Mouse (Mus musculus) gonadal fat pad, adult 2 months (tissue): ENCODE results near the gene Crb2. TPM values are rescaled to one million over a fixed set of nuclear protein-coding genes. Genes with fewer than 3 reads are reported as not detected.

Experiments used
- DNase-seq: peaks from one replicate; pipeline ENCODE4 v3.0.0-alpha.2; 2012; ENCODE audit warnings: low read depth
- polyA plus RNA-seq: library from polyadenylated mRNA; depleted of rRNA; stranded (reverse); fragments of >200 nt; gene quantifications from 2 replicates; pipeline ENCODE4 v1.2.3, GENCODE M21; 2012; rRNA removed

Gene Crb2
- polyA plus RNA-seq: 0.84 and 0.92 TPM in 2 replicates

GRCm38 (mm10) chr2:37776016-37776415 is at the start of gene Crb2:
Gene Crb2, plus strand, starts transcription at chr2:37776249.
- no peak for DNase-seq

DNA sequence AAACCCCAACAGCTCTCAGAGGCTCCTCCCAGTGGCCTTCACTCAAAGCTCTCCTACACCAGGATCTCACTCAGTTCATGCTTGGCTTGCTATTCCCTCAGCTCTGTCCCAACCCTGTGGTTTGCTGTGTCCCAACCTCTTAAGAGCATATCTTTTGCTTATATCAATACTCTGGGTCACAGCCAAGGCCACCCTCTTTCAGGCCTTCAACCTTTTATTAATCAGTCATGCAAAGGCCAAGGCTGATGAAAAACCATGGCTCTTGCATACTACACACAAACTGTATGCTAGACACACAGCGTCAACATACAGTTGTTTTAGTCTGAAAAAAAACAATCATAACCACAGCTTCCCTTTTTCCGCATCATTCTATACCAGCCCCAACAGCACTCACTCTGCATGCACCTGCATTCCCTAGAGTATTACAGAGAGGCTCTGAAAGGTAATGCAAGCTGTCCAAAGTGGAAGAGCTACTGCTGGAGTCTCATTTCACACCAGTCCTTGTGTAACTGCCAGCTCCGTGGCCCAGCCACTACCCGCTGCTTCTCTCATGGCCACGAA is 44.7 kb upstream of the Crb2 start:
- no peak for DNase-seq

GRCm38 (mm10) chr2:37734979-37735806 is 40.9 kb upstream of the Crb2 start:
- DNase-seq: no peak

- no peak for DNase-seq
Observed at GRCm38 (mm10) chr2:37735807-37736188, 40.3 kb upstream of the Crb2 start.

GRCm38 (mm10) chr2:37741806-37742554 is 34.1 kb upstream of the Crb2 start:
- DNase-seq: peak; percentile 31

DNA sequence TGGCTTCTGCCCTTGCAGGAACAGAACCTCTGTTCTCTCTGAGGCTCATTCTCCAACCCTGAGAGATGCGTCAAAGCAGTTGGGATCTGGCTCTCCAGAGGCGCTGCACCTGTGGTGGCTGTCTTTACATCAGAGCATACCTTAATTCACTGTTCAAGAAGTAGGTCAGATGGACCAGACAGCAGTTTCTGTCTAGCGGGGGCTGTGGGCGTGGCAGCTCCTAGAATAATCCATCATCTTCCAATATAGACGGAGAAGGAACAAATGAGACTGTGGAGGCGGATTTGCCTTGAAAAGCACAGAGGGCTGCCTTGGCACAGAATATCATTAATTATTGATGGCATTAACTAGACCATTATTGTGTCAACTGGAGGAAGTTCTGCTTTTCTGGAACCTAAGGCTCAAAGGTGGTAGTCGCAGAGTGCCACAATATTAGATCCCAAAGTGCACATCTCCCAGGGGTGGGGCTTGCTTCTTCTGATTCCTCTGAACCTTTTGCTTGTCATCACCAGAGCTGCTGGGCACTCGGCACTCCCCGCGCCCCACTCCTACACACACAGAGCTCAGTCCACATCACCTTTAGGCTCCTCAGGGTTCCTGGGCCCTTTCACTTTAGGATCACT is 31.2 kb upstream of the Crb2 start:
- DNase-seq: no peak

GRCm38 (mm10) chr2:37746293-37747049 is 29.6 kb upstream of the Crb2 start:
- DNase-seq: no peak

DNA sequence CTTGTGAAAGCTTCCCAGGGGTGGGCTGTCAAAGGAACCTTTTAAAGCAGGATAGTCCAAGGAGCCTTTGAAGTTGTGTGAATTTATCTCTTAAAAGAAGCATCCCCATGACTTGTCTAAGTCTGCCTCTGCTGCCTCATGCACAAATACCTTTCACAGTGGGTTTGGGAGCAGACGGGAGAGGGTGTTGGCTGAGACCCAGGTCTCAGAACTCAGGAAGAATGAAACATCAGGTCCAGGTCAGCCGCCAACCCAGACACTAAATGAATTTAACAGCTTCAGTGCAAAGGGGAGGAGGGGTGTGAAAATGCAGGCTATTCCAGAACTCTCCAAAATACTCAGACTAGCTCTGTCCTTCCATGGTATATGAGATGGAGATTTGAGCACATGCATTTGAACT is 28.1 kb upstream of the Crb2 start:
- DNase-seq: no peak

- DNase-seq: no peak
Observed at GRCm38 (mm10) chr2:37748442-37749066, 27.5 kb upstream of the Crb2 start.

DNA sequence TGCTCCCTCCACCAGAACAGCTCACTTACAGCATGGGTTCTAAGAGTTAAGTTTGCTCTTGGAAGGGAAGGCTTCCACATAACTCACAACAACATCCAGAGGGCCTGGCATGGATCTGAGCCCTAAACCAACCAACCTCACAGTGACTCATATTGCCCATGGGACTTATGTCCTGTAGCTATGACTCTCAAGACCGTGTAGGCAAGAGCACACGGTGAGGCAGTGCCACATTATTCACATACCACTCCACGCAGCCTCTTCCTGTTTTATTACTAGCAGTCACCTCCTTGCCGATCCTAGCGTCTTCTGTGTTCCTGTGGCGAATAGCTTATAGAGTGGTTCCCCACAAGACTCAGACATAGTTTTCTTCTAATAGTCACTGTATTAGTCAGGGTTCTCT is 26.7 kb upstream of the Crb2 start:
- DNase-seq: no peak

- DNase-seq: no peak
Observed at GRCm38 (mm10) chr2:37751114-37751513, 24.9 kb upstream of the Crb2 start.

- no peak for DNase-seq
Observed at GRCm38 (mm10) chr2:37756220-37756930, 19.7 kb upstream of the Crb2 start.

DNA sequence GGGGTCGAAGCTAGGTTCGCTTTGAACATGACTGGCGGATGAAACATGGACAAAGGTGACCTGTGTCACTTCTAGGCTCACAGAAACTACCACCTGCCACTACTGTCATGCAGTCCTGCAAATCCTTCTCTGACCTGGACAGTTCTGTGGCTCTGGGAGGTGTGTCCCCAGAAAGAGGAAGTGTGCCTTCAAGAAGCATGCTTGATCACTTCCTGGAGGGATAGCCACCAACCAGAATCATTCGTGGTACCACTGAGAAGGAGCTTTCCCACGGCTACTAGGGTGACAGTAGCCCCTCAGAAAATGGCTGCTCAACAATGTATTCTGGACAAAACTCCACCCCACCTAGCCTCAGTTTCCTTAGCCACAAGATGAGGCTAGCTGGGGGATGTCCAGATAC is 19.0 kb upstream of the Crb2 start:
- DNase-seq: no peak

- no peak for DNase-seq
Observed at GRCm38 (mm10) chr2:37757784-37758183, 18.3 kb upstream of the Crb2 start.

GRCm38 (mm10) chr2:37758343-37759015 is 17.6 kb upstream of the Crb2 start:
- no peak for DNase-seq

DNA sequence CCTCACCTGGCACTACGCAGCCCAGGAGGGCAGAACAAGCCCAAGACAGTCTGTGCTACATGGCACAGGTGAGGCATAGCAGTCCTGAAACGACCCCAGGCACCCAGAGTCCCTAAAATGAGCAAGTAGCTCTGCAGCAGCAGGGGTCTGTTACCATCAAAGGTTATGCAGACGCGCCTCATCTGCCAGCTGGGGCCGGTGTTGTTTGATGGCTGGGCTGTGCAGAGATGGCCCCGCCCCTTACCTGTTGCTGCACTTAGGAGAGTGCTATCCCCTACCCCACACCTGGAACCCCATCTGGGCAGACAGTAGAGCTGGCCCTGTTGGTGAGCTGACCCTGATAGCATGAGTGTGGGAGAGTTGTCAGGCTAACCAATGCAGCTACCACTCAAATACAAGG is 15.4 kb upstream of the Crb2 start:
- no peak for DNase-seq

DNA sequence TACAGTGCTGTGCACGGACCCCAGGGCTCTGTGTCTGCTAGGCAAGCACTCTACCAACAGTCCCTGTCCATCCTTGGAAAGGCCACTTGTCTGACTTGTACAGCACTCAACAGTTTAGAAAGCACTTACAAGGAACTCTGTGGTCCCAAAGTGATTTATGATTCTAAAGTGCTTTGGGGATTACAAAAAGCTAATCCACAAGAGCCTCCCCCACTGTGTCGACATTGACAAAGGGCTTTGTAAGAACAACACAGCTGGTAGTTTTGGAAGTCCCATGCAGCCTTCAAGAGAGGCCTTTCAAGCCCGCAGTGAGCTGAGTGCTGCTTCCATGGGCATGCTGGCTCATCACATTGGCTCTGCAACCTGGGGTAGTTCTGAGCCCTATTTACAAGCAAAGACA is 12.4 kb upstream of the Crb2 start:
- DNase-seq: peak; percentile 74

DNA sequence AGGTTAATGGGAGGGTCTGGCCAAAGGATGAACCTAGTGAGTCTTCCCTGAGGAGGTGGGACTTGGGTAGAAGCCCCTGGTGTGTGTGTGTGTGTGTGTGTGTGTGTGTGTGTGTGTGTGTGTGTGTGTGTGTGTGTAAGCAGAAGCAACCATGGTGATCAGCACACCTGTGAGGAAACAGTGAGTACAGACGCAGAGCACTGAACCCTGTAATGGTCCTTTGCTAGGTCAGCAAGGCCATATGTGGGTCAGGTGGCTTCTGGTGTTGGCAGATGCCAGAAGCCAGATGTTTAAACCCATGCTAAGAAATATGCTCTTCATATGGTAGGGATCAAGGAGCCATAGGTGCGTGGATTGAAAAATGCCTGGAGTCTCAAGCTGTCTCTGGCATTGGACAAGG is 11.5 kb upstream of the Crb2 start:
- DNase-seq: no peak

- DNase-seq: no peak
Observed at GRCm38 (mm10) chr2:37765082-37765483, 11.0 kb upstream of the Crb2 start.
